ENCODE assay signal across 23 mouse cellular contexts in the genomic region with DNA sequence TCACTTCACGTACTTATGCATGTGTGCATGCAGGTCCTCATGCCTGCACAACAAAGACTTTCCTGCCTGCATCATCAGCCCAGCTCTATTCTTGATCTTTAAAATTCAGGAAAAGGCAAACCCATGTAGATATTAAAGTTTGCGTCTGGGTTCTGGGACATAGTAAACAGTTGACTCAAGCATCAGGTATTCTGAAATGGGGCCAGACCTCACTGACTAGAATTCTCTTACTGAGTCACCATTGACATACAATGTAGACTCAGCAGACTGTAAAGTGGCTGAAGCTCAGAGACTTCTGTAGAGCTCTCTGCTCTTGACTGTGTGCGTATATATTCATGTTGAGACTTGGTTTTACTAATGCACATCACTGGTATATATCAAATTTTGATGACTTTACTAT. TPM values are rescaled to one million over a fixed set of nuclear protein-coding genes. Genes with fewer than 3 reads are reported as not detected.
"Had no signal": no experiment of that assay in that cellular context is flagged by ENCODE, and none has a peak within 500 bp of the region (broad histone marks: within the 10 kb centered on the region; RNA-seq: fewer than 3 reads in every experiment).

No protein-coding gene starts in this region.

- H3K9ac ChIP-seq: liver, embryonic 13.5 days; neural tube, embryonic 12.5 days; neural tube, embryonic 15.5 days; stomach, embryonic 15.5 days had no signal

- DNase-seq: kidney, adult 2 months; kidney, postnatal 25 days; layer of hippocampus, postnatal 36 days; liver, embryonic 13.5 days; lung, adult 2 months; lung, postnatal 14 days; lung, postnatal 4 days; midbrain, embryonic 14.5 days; right cerebral cortex, adult 18-20 months; right cerebral cortex, postnatal 14 days; spleen, adult 18-20 months; thymus, adult 18-20 months; thymus, postnatal 25 days had no signal

- H3K4me3 ChIP-seq: left cerebral cortex, adult 2 months; liver, embryonic 13.5 days; neural tube, embryonic 12.5 days; neural tube, embryonic 15.5 days; stomach, embryonic 15.5 days had no signal

- H3K4me2 ChIP-seq: liver, embryonic 13.5 days; midbrain, embryonic 11.5 days; neural tube, embryonic 12.5 days; neural tube, embryonic 15.5 days; stomach, embryonic 15.5 days had no signal

- H3K27ac ChIP-seq: kidney, postnatal 0 days; left cerebral cortex, adult 2 months; liver, embryonic 13.5 days; neural tube, embryonic 12.5 days; neural tube, embryonic 15.5 days; stomach, embryonic 15.5 days had no signal

- H3K36me3 ChIP-seq: liver, embryonic 13.5 days; neural tube, embryonic 12.5 days; neural tube, embryonic 15.5 days; stomach, embryonic 15.5 days had no signal

- H3K4me1 ChIP-seq: liver, embryonic 13.5 days; neural tube, embryonic 12.5 days; neural tube, embryonic 15.5 days; stomach, embryonic 15.5 days had no signal

- H3K9me3 ChIP-seq: liver, embryonic 13.5 days; neural tube, embryonic 12.5 days; neural tube, embryonic 15.5 days; stomach, embryonic 15.5 days had no signal

- H3K27me3 ChIP-seq: liver, embryonic 13.5 days; neural tube, embryonic 12.5 days; neural tube, embryonic 15.5 days; stomach, embryonic 15.5 days had no signal

RNA-seq across cellular contexts. Expression of gene Aspn, which starts 5.4 kb away (rescaled TPM):
- total RNA-seq: megakaryocyte progenitor cell, adult 5-6 weeks; megakaryocyte-erythroid progenitor cell, adult 5-6 weeks had no signal
- polyA plus RNA-seq: liver, adult 2 months had no signal

RNA-seq across cellular contexts. Expression of gene Omd, which starts 32.6 kb away (rescaled TPM):
- polyA plus RNA-seq: large intestine, adult 2 months; liver, adult 2 months had no signal

RNA-seq across cellular contexts. Expression of gene Ecm2, which starts 45.0 kb away (rescaled TPM):
- total RNA-seq: megakaryocyte-erythroid progenitor cell, adult 5-6 weeks had no signal

RNA-seq across cellular contexts. Expression of gene Tes3-ps, which starts 56.5 kb away (rescaled TPM):
- polyA plus RNA-seq: kidney, adult 2 months; lung, adult 2 months had no signal

RNA-seq across cellular contexts. Expression of gene Ogn, which starts 58.2 kb away (rescaled TPM):
- total RNA-seq: megakaryocyte progenitor cell, adult 5-6 weeks; megakaryocyte-erythroid progenitor cell, adult 5-6 weeks had no signal
